Mouse (Mus musculus) gonadal fat pad, adult 2 months (tissue): ENCODE results near the gene 4930432M17Rik. TPM values are rescaled to one million over a fixed set of nuclear protein-coding genes. Genes with fewer than 3 reads are reported as not detected.

Experiments
- DNase-seq: peaks from one replicate; pipeline ENCODE4 v3.0.0-alpha.2; 2012; ENCODE audit warnings: low read depth
- polyA plus RNA-seq: library from polyadenylated mRNA; depleted of rRNA; stranded (reverse); fragments of >200 nt; gene quantifications from 2 replicates; pipeline ENCODE4 v1.2.3, GENCODE M21; 2012; rRNA removed

Gene 4930432M17Rik
- not detected in 2 replicates for polyA plus RNA-seq

- no peak for DNase-seq
These were observed at the start of gene 4930432M17Rik for GRCm38 (mm10) chr3:121670462-121670861. Gene 4930432M17Rik (plus strand): TSS chr3:121670762.

GRCm38 (mm10) chr3:121625662-121626061, 44.9 kb upstream of the 4930432M17Rik start:
- no peak for DNase-seq

GRCm38 (mm10) chr3:121626273-121626672, 44.3 kb upstream of the 4930432M17Rik start:
- DNase-seq = no peak

GRCm38 (mm10) chr3:121628245-121628644, 42.3 kb upstream of the 4930432M17Rik start:
- no peak for DNase-seq

- DNase-seq = no peak
These were observed 39.9 kb upstream of the 4930432M17Rik start for GRCm38 (mm10) chr3:121630626-121631025.

GRCm38 (mm10) chr3:121634963-121635362, 35.6 kb upstream of the 4930432M17Rik start:
- DNase-seq = no peak

- no peak for DNase-seq
These were observed 35.1 kb upstream of the 4930432M17Rik start for GRCm38 (mm10) chr3:121635505-121635904.

- DNase-seq = peak; percentile 58
These were observed 34.2 kb upstream of the 4930432M17Rik start for GRCm38 (mm10) chr3:121636315-121636714.

- DNase-seq = peak; percentile 58
These were observed 33.8 kb upstream of the 4930432M17Rik start for GRCm38 (mm10) chr3:121636748-121637147.

GRCm38 (mm10) chr3:121637792-121638191, 32.8 kb upstream of the 4930432M17Rik start:
- DNase-seq = no peak

GRCm38 (mm10) chr3:121638241-121638640, 32.3 kb upstream of the 4930432M17Rik start:
- DNase-seq = peak; percentile 70

- no peak for DNase-seq
These were observed 30.0 kb upstream of the 4930432M17Rik start for GRCm38 (mm10) chr3:121640611-121641010.

GRCm38 (mm10) chr3:121643236-121643635, 27.3 kb upstream of the 4930432M17Rik start:
- no peak for DNase-seq

- no peak for DNase-seq
These were observed 25.1 kb upstream of the 4930432M17Rik start for GRCm38 (mm10) chr3:121645447-121645846.

GRCm38 (mm10) chr3:121646364-121647048, 24.1 kb upstream of the 4930432M17Rik start:
- no peak for DNase-seq

GRCm38 (mm10) chr3:121648238-121648778, 22.3 kb upstream of the 4930432M17Rik start:
- DNase-seq = no peak

- DNase-seq = no peak
These were observed 20.4 kb upstream of the 4930432M17Rik start for GRCm38 (mm10) chr3:121650052-121650671.

- DNase-seq = no peak
These were observed 18.9 kb upstream of the 4930432M17Rik start for GRCm38 (mm10) chr3:121651710-121652109.

GRCm38 (mm10) chr3:121652186-121652585, 18.4 kb upstream of the 4930432M17Rik start:
- no peak for DNase-seq

- DNase-seq = no peak
These were observed 13.6 kb upstream of the 4930432M17Rik start for GRCm38 (mm10) chr3:121656922-121657321.

GRCm38 (mm10) chr3:121662705-121663469, 7.7 kb upstream of the 4930432M17Rik start:
- DNase-seq = no peak

GRCm38 (mm10) chr3:121663470-121663847, 7.1 kb upstream of the 4930432M17Rik start:
- DNase-seq = no peak
